Mouse (Mus musculus) thymus, adult 2 months (tissue): ENCODE results near the gene Gm17542.

Experiments used
- CTCF ChIP-seq: fragments of 200-500 bp; IDR thresholded peaks from 2 replicates; pipeline ENCODE4 v1.5.1; 2012; ENCODE audit warnings: mild to moderate bottlenecking, control low read depth, low read length, moderate library complexity, borderline replicate concordance; ENCODE audit not compliant: control insufficient read depth, poor library complexity, insufficient read depth; ENCODE audit errors: extremely low read depth
- POLR2A ChIP-seq: fragments of 200-500 bp; IDR thresholded peaks from 2 replicates; pipeline ENCODE4 v1.6.1; 2012; ENCODE audit warnings: mild to moderate bottlenecking, low read length, control low read depth, moderate library complexity; ENCODE audit not compliant: control insufficient read depth, poor library complexity, insufficient read depth; ENCODE audit errors: extremely low read depth

DNA sequence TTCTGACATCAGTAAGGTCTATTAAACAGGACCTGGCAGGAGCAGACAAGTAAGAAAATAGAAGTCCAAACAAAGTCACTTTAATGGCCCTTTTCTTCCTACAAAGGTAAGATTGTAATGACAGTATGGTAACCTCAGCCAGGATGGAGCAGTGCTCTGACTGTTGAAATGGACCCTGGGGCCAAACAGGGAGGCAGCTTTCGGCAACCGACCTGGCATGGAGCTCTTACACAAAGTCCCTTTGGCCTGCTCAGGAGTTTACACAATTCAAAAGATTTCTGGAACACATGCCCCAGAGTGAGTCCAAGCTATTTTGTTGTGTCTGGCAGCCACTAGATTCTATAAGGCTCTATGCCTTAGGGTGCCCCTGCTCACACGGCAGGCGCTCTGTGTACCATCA lies 9.0 kb downstream of the Gm17542 start:
- TF ChIP-seq POLR2A (no peak), CTCF (no peak)
